Mouse (Mus musculus): ENCODE data around the gene Rab23. TPM values are rescaled to one million over a fixed set of nuclear protein-coding genes. Genes with fewer than 3 reads are reported as not detected.

Gene Rab23
- polyA plus RNA-seq, 1 experiment from 2014 or later, result 23.8 TPM

GRCm38 (mm10) chr1:33709615-33710014 lies 10.1 kb upstream of the Rab23 start:
- Histone ChIP-seq H3K9me3 (ENCODE audit: low read depth, low read length) (no peaks in the 10 kb centered on the region), H3K27ac (ENCODE audit: low read depth) (no peak overlapping the region), H3K4me1 (ENCODE audit: insufficient read depth) (no peaks in the 10 kb centered on the region), H3K4me3 (ENCODE audit: low read depth, low read length) (no peak overlapping the region), H3K9ac (no peak overlapping the region), H3K36me3 (ENCODE audit: insufficient read depth) (no peaks in the 10 kb centered on the region), H3K27me3 (ENCODE audit: insufficient read depth, low read length) (no peaks in the 10 kb centered on the region), H3K4me2 (no peak overlapping the region)
- ATAC-seq (ENCODE audit: insufficient read depth) (no peak), DNase-seq (no peak)
- 41% methylated on average over 2 of the region's 2 CpGs for WGBS
- no peak for TF ChIP-seq CTCF (IDR thresholded peaks at IDR 0.05; ENCODE audit: low read depth)

- Histone ChIP-seq H3K4me1 (ENCODE audit: insufficient read depth) (no peaks in the 10 kb centered on the region), H3K4me2 (no peak overlapping the region), H3K27ac (ENCODE audit: low read depth) (no peak overlapping the region), H3K9ac (no peak overlapping the region), H3K4me3 (ENCODE audit: low read depth, low read length) (no peak overlapping the region), H3K9me3 (ENCODE audit: low read depth, low read length) (no peaks in the 10 kb centered on the region), H3K27me3 (ENCODE audit: insufficient read depth, low read length) (no peaks in the 10 kb centered on the region), H3K36me3 (ENCODE audit: insufficient read depth) (no peaks in the 10 kb centered on the region)
- DNase-seq, result no peak
- WGBS, result 85% methylated on average over 5 of the region's 5 CpGs
- ATAC-seq (ENCODE audit: insufficient read depth), result no peak
- TF ChIP-seq CTCF (IDR thresholded peaks at IDR 0.05; ENCODE audit: low read depth), result no peak
Observed at GRCm38 (mm10) chr1:33712026-33712425, 7.7 kb upstream of the Rab23 start.

DNA sequence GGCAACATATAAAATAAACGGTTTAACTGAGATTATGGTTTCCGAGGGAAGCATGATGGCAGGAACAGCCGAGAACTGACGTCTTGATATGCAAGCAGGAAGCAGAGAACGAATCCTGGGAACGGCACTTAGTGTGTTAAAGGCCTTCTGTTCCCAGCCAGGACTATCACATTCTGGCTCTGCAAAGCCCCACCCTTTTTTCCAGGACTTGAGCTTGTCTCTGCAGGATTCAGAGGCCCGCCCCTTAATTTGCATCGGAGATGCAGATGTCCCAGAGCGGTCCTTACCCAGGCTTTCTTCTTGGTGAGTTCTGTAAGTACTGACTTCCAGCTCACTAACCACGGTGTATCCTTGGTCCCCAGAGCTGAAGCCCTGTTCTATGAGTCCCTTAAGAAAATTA lies 4.9 kb upstream of the Rab23 start:
- WGBS, result 3% methylated on average over 10 of the region's 10 CpGs
- H3K4me3 ChIP-seq (ENCODE audit: low read depth, low read length), result no peak overlapping the region
- H3K36me3 ChIP-seq (ENCODE audit: insufficient read depth), result no peaks in the 10 kb centered on the region
- H3K9ac ChIP-seq, result no peak overlapping the region
- H3K4me2 ChIP-seq, result no peak overlapping the region
- no peaks in the 10 kb centered on the region for H3K4me1 ChIP-seq (ENCODE audit: insufficient read depth)
- ATAC-seq (ENCODE audit: insufficient read depth) (no peak), DNase-seq (peak; percentile 64)
- TF ChIP-seq CTCF (IDR thresholded peaks at IDR 0.05; ENCODE audit: low read depth), result no peak
- no peaks in the 10 kb centered on the region for H3K9me3 ChIP-seq (ENCODE audit: low read depth, low read length)
- no peak overlapping the region for H3K27ac ChIP-seq (ENCODE audit: low read depth)
- H3K27me3 ChIP-seq (ENCODE audit: insufficient read depth, low read length), result no peaks in the 10 kb centered on the region

- 86% methylated on average over 1 of the region's 1 CpGs for WGBS
- no peak for TF ChIP-seq CTCF (IDR thresholded peaks at IDR 0.05; ENCODE audit: low read depth)
- Histone ChIP-seq H3K9me3 (ENCODE audit: low read depth, low read length) (no peaks in the 10 kb centered on the region), H3K9ac (no peak overlapping the region), H3K27me3 (ENCODE audit: insufficient read depth, low read length) (no peaks in the 10 kb centered on the region), H3K4me2 (no peak overlapping the region), H3K4me1 (ENCODE audit: insufficient read depth) (peaks cover 4% of the 10 kb centered on the region), H3K4me3 (ENCODE audit: low read depth, low read length) (no peak overlapping the region), H3K36me3 (ENCODE audit: insufficient read depth) (peaks cover 7% of the 10 kb centered on the region), H3K27ac (ENCODE audit: low read depth) (no peak overlapping the region)
- ATAC-seq (ENCODE audit: insufficient read depth) (no peak), DNase-seq (no peak)
Observed at GRCm38 (mm10) chr1:33717636-33718035, 2.1 kb upstream of the Rab23 start.

- H3K9me3 ChIP-seq (ENCODE audit: low read depth, low read length), result no peaks in the 10 kb centered on the region
- H3K27me3 ChIP-seq (ENCODE audit: insufficient read depth, low read length), result no peaks in the 10 kb centered on the region
- TF ChIP-seq CTCF (IDR thresholded peaks at IDR 0.05; ENCODE audit: low read depth), result no peak
- H3K9ac ChIP-seq, result peak overlapping the region; percentile 89
- DNase-seq (no peak), ATAC-seq (ENCODE audit: insufficient read depth) (peak; percentile 72)
- peak overlapping the region; percentile 79 for H3K4me3 ChIP-seq (ENCODE audit: low read depth, low read length)
- under 1% methylated on average over 41 of the region's 41 CpGs for WGBS
- peak overlapping the region; percentile 90 for H3K27ac ChIP-seq (ENCODE audit: low read depth)
- H3K36me3 ChIP-seq (ENCODE audit: insufficient read depth), result peaks cover 26% of the 10 kb centered on the region
- peaks cover 4% of the 10 kb centered on the region for H3K4me1 ChIP-seq (ENCODE audit: insufficient read depth)
- H3K4me2 ChIP-seq, result peak overlapping the region; percentile 69
Observed at GRCm38 (mm10) chr1:33720231-33720630, 544 bp downstream of the Rab23 start.

GRCm38 (mm10) chr1:33721020-33721419 lies 1.3 kb downstream of the Rab23 start:
- Histone ChIP-seq H3K27ac (ENCODE audit: low read depth) (no peak overlapping the region), H3K36me3 (ENCODE audit: insufficient read depth) (peaks cover 34% of the 10 kb centered on the region), H3K4me3 (ENCODE audit: low read depth, low read length) (peak overlapping the region; percentile 79; the same call in 1 of the 2 replicates), H3K4me2 (peak overlapping the region; percentile 69), H3K4me1 (ENCODE audit: insufficient read depth) (peaks cover 4% of the 10 kb centered on the region), H3K27me3 (ENCODE audit: insufficient read depth, low read length) (no peaks in the 10 kb centered on the region), H3K9ac (no peak overlapping the region), H3K9me3 (ENCODE audit: low read depth, low read length) (no peaks in the 10 kb centered on the region)
- WGBS, result 78% methylated on average over 7 of the region's 7 CpGs
- no peak for TF ChIP-seq CTCF (IDR thresholded peaks at IDR 0.05; ENCODE audit: low read depth)
- DNase-seq (no peak), ATAC-seq (ENCODE audit: insufficient read depth) (no peak)

- WGBS, result 86% methylated on average over 6 of the region's 6 CpGs
- Histone ChIP-seq H3K36me3 (ENCODE audit: insufficient read depth) (peaks cover 61% of the 10 kb centered on the region), H3K4me2 (no peak overlapping the region), H3K9me3 (ENCODE audit: low read depth, low read length) (no peaks in the 10 kb centered on the region), H3K4me3 (ENCODE audit: low read depth, low read length) (no peak overlapping the region), H3K27me3 (ENCODE audit: insufficient read depth, low read length) (no peaks in the 10 kb centered on the region), H3K9ac (no peak overlapping the region), H3K27ac (ENCODE audit: low read depth) (no peak overlapping the region), H3K4me1 (ENCODE audit: insufficient read depth) (peaks cover 4% of the 10 kb centered on the region)
- no peak for TF ChIP-seq CTCF (IDR thresholded peaks at IDR 0.05; ENCODE audit: low read depth)
- DNase-seq, result no peak
- ATAC-seq (ENCODE audit: insufficient read depth), result no peak
Observed at GRCm38 (mm10) chr1:33724516-33724915, 4.8 kb downstream of the Rab23 start.

- WGBS, result 86% methylated on average over 5 of the region's 5 CpGs
- Histone ChIP-seq H3K4me2 (no peak overlapping the region), H3K4me3 (ENCODE audit: low read depth, low read length) (no peak overlapping the region), H3K4me1 (ENCODE audit: insufficient read depth) (peaks cover 4% of the 10 kb centered on the region), H3K27me3 (ENCODE audit: insufficient read depth, low read length) (no peaks in the 10 kb centered on the region), H3K36me3 (ENCODE audit: insufficient read depth) (peaks cover 67% of the 10 kb centered on the region), H3K9me3 (ENCODE audit: low read depth, low read length) (no peaks in the 10 kb centered on the region), H3K9ac (no peak overlapping the region), H3K27ac (ENCODE audit: low read depth) (no peak overlapping the region)
- ATAC-seq (ENCODE audit: insufficient read depth), result no peak
- no peak for DNase-seq
- TF ChIP-seq CTCF (IDR thresholded peaks at IDR 0.05; ENCODE audit: low read depth), result no peak
Observed at GRCm38 (mm10) chr1:33725086-33725485, 5.4 kb downstream of the Rab23 start.

Data from lung, embryonic 14.5 days (tissue).